Mouse (Mus musculus) liver, embryonic 12.5 days (tissue): ENCODE measurements around the gene Mau2. TPM values are rescaled to one million over a fixed set of nuclear protein-coding genes. Genes with fewer than 3 reads are reported as not detected.
"Not testable (repeated sequence)": the region's sequence is repeated elsewhere in the genome, so short reads cannot be mapped to it uniquely, and the experiment has no call there.

Experiments
- ATAC-seq: fragments of 200-750 bp; cut with Nextera tagmentation; 2 replicates; pipeline ENCODE4 v1.8.0; 2017; ENCODE audit warnings: moderate number of reproducible peaks, mild to moderate bottlenecking, moderate library complexity
- H3K27ac ChIP-seq: fragments of 300-500 bp; sonication (generic); 2 replicates; pipeline ENCODE4 v1.5.1; 2016; ENCODE audit warnings: mild to moderate bottlenecking
- H3K27me3 ChIP-seq: fragments of 300-500 bp; sonication (generic); replicated peaks from 2 replicates; pipeline ENCODE4 v1.6.1; 2016; ENCODE audit warnings: mild to moderate bottlenecking, moderate library complexity
- H3K36me3 ChIP-seq: fragments of 300-500 bp; sonication (generic); 2 replicates; pipeline ENCODE4 v1.6.1; 2016; ENCODE audit warnings: mild to moderate bottlenecking, moderate library complexity
- H3K4me1 ChIP-seq: fragments of 300-500 bp; sonication (generic); 2 replicates; pipeline ENCODE4 v1.6.1; 2016
- H3K4me2 ChIP-seq: fragments of 300-500 bp; sonication (generic); 2 replicates; pipeline ENCODE4 v1.6.1; 2016; ENCODE audit warnings: mild to moderate bottlenecking, moderate library complexity
- H3K4me3 ChIP-seq: fragments of 300-500 bp; sonication (generic); 2 replicates; pipeline ENCODE4 v1.5.1; 2016; ENCODE audit warnings: mild to moderate bottlenecking, moderate library complexity
- H3K9ac ChIP-seq: fragments of 300-500 bp; sonication (generic); 2 replicates; pipeline ENCODE4 v1.6.1; 2016; ENCODE audit warnings: mild to moderate bottlenecking, moderate library complexity
- H3K9me3 ChIP-seq: fragments of 300-500 bp; sonication (generic); replicated peaks from 2 replicates; pipeline ENCODE4 v1.6.1; 2016; ENCODE audit warnings: mild to moderate bottlenecking, moderate library complexity
- WGBS: fragments of 180-500 bp; shearing (Covaris S2); methylation state at CpG from one replicate; pipeline ENCODE4 v1.1.7; 2016; ENCODE audit not compliant: insufficient replicate concordance; 5-methylcytosine and 5-hydroxymethylcytosine counted together
- polyA plus RNA-seq: library from polyadenylated mRNA; unstranded; fragments of >200 nt; fragmentation: Nextera tagmentation; extraction: Ambion mirVana; gene quantifications from 2 replicates; pipeline ENCODE4 v1.2.1, GENCODE M21; 2016

Mau2 gene
- polyA plus RNA-seq, 1 experiment from 2014 or later = 35.4 TPM

- peak within 1 kb of the TSS; percentile 74 for H3K4me2 ChIP-seq
- ATAC-seq = peak; percentile 79
- peak within 1 kb of the TSS; percentile 40 for H3K4me3 ChIP-seq
- peaks cover 47% of the 10 kb centered on the region for H3K36me3 ChIP-seq
- peaks cover 19% of the 10 kb centered on the region for H3K4me1 ChIP-seq
- 0 out of 2 replicates have a peak, but pooled peaks cover 9% of the 10 kb centered on the region for H3K27me3 ChIP-seq
- H3K9ac ChIP-seq = peak within 1 kb of the TSS; percentile 51
- H3K9me3 ChIP-seq = no peaks in the 10 kb centered on the region
- 7% methylated on average over 25 of the region's 27 CpGs for WGBS
- no peak within 1 kb of the TSS for H3K27ac ChIP-seq
These were observed 30.0 kb upstream of the Mau2 start, which contains the start of gene Tm6sf2 for GRCm38 (mm10) chr8:70072441-70073069. TSS of gene Tm6sf2 (plus strand) at chr8:70072924.

GRCm38 (mm10) chr8:70071836-70072440, 29.4 kb upstream of the Mau2 start:
- Histone ChIP-seq H3K4me1 (peaks cover 19% of the 10 kb centered on the region), H3K9ac (no peak overlapping the region), H3K27ac (no peak overlapping the region), H3K27me3 (0 out of 2 replicates have a peak, but pooled peaks cover 9% of the 10 kb centered on the region), H3K36me3 (peaks cover 53% of the 10 kb centered on the region), H3K4me3 (no peak overlapping the region), H3K4me2 (peak overlapping the region; percentile 74; the same call in 1 of the 2 replicates), H3K9me3 (no peaks in the 10 kb centered on the region)
- WGBS = 76% methylated on average over 2 of the region's 2 CpGs
- ATAC-seq = 0 out of 2 replicates have a peak, but pooled peaks have one; percentile 25

GRCm38 (mm10) chr8:70057721-70058120, 15.2 kb upstream of the Mau2 start:
- Histone ChIP-seq H3K9ac (no peak overlapping the region), H3K4me1 (no peaks in the 10 kb centered on the region), H3K27ac (no peak overlapping the region), H3K9me3 (no peaks in the 10 kb centered on the region), H3K4me3 (no peak overlapping the region), H3K27me3 (no peaks in the 10 kb centered on the region), H3K4me2 (no peak overlapping the region), H3K36me3 (peaks cover 97% of the 10 kb centered on the region)
- ATAC-seq = no peak
- 84% methylated on average over 1 of the region's 1 CpGs for WGBS

GRCm38 (mm10) chr8:70050434-70050833, 7.9 kb upstream of the Mau2 start:
- not testable (repeated sequence) for H3K4me3 ChIP-seq, H3K9ac ChIP-seq, H3K9me3 ChIP-seq, H3K27me3 ChIP-seq, H3K27ac ChIP-seq, ATAC-seq, H3K4me2 ChIP-seq, H3K4me1 ChIP-seq
- H3K36me3 ChIP-seq = peaks cover 77% of the 10 kb centered on the region
- 81% methylated on average over 5 of the region's 5 CpGs for WGBS

GRCm38 (mm10) chr8:70049662-70050061, 7.1 kb upstream of the Mau2 start:
- no peak overlapping the region for H3K4me2 ChIP-seq
- H3K27me3 ChIP-seq = no peaks in the 10 kb centered on the region
- ATAC-seq = no peak
- H3K4me1 ChIP-seq = peaks cover 2% of the 10 kb centered on the region
- no peak overlapping the region for H3K27ac ChIP-seq
- H3K9me3 ChIP-seq = no peaks in the 10 kb centered on the region
- H3K4me3 ChIP-seq = no peak overlapping the region
- no peak overlapping the region for H3K9ac ChIP-seq
- peaks cover 69% of the 10 kb centered on the region for H3K36me3 ChIP-seq

GRCm38 (mm10) chr8:70043996-70044395, 1.5 kb upstream of the Mau2 start:
- peak overlapping the region; percentile 96 for H3K9ac ChIP-seq
- H3K4me1 ChIP-seq = peaks cover 46% of the 10 kb centered on the region
- peaks cover 22% of the 10 kb centered on the region for H3K36me3 ChIP-seq
- no peak overlapping the region for H3K27ac ChIP-seq
- H3K27me3 ChIP-seq = no peaks in the 10 kb centered on the region
- H3K4me2 ChIP-seq = peak overlapping the region; percentile 96
- peak overlapping the region; percentile 98 for H3K4me3 ChIP-seq
- H3K9me3 ChIP-seq = no peaks in the 10 kb centered on the region
- WGBS = 72% methylated on average over 5 of the region's 5 CpGs
- ATAC-seq = no peak

- peak; percentile 38 for ATAC-seq
- peak overlapping the region; percentile 96 for H3K4me2 ChIP-seq
- H3K4me1 ChIP-seq = peaks cover 66% of the 10 kb centered on the region
- no peaks in the 10 kb centered on the region for H3K27me3 ChIP-seq
- WGBS = under 1% methylated on average over 47 of the region's 47 CpGs
- no peaks in the 10 kb centered on the region for H3K9me3 ChIP-seq
- peak overlapping the region; percentile 96 for H3K9ac ChIP-seq
- peak overlapping the region; percentile 86 for H3K27ac ChIP-seq
- H3K4me3 ChIP-seq = peak overlapping the region; percentile 98
- peaks cover 16% of the 10 kb centered on the region; the same call in 1 of the 2 replicates for H3K36me3 ChIP-seq
These were observed 518 bp downstream of the Mau2 start for GRCm38 (mm10) chr8:70041885-70042546.

- Histone ChIP-seq H3K36me3 (peaks cover 44% of the 10 kb centered on the region), H3K4me3 (no peak overlapping the region), H3K9ac (peak overlapping the region; percentile 35; the same call in 1 of the 2 replicates), H3K4me2 (peak overlapping the region; percentile 51), H3K9me3 (no peaks in the 10 kb centered on the region), H3K27me3 (no peaks in the 10 kb centered on the region), H3K4me1 (peaks cover 61% of the 10 kb centered on the region), H3K27ac (peak overlapping the region; percentile 86)
- ATAC-seq = peak; percentile 74
- 77% methylated on average over 1 of the region's 1 CpGs for WGBS
These were observed 4.5 kb downstream of the Mau2 start for GRCm38 (mm10) chr8:70037994-70038393.

- H3K9ac ChIP-seq = no peak overlapping the region
- H3K27me3 ChIP-seq = no peaks in the 10 kb centered on the region
- H3K4me2 ChIP-seq = no peak overlapping the region
- no peak overlapping the region for H3K27ac ChIP-seq
- no peak overlapping the region for H3K4me3 ChIP-seq
- no peaks in the 10 kb centered on the region for H3K9me3 ChIP-seq
- no peak for ATAC-seq
- H3K4me1 ChIP-seq = no peaks in the 10 kb centered on the region
- WGBS = 96% methylated on average over 1 of the region's 1 CpGs
- H3K36me3 ChIP-seq = peaks cover 92% of the 10 kb centered on the region
These were observed 12.3 kb downstream of the Mau2 start for GRCm38 (mm10) chr8:70030255-70030654.

GRCm38 (mm10) chr8:70026151-70026550, 16.4 kb downstream of the Mau2 start:
- Histone ChIP-seq H3K36me3 (peaks cover 100% of the 10 kb centered on the region), H3K4me1 (no peaks in the 10 kb centered on the region), H3K9ac (no peak overlapping the region), H3K27me3 (no peaks in the 10 kb centered on the region), H3K4me3 (no peak overlapping the region), H3K4me2 (no peak overlapping the region), H3K9me3 (no peaks in the 10 kb centered on the region), H3K27ac (no peak overlapping the region)
- no peak for ATAC-seq
- WGBS = 89% methylated on average over 2 of the region's 2 CpGs

- H3K4me2 ChIP-seq = no peak overlapping the region
- H3K36me3 ChIP-seq = peaks cover 100% of the 10 kb centered on the region
- ATAC-seq = peak; percentile 44; the same call in 1 of the 2 replicates
- H3K9me3 ChIP-seq = no peaks in the 10 kb centered on the region
- H3K9ac ChIP-seq = no peak overlapping the region
- no peak overlapping the region for H3K4me3 ChIP-seq
- H3K4me1 ChIP-seq = no peaks in the 10 kb centered on the region
- no peak overlapping the region for H3K27ac ChIP-seq
- WGBS = 76% methylated on average over 8 of the region's 8 CpGs
- no peaks in the 10 kb centered on the region for H3K27me3 ChIP-seq
These were observed 18.9 kb downstream of the Mau2 start for GRCm38 (mm10) chr8:70023596-70023995.

- no peaks in the 10 kb centered on the region for H3K9me3 ChIP-seq
- no peak overlapping the region for H3K4me3 ChIP-seq
- H3K36me3 ChIP-seq = peaks cover 42% of the 10 kb centered on the region
- H3K27ac ChIP-seq = no peak overlapping the region
- WGBS = 68% methylated on average over 1 of the region's 1 CpGs
- H3K9ac ChIP-seq = no peak overlapping the region
- H3K27me3 ChIP-seq = no peaks in the 10 kb centered on the region
- ATAC-seq = 0 out of 2 replicates have a peak, but pooled peaks have one; percentile 24
- H3K4me1 ChIP-seq = no peaks in the 10 kb centered on the region
- no peak overlapping the region for H3K4me2 ChIP-seq
These were observed 27.5 kb downstream of the Mau2 start for GRCm38 (mm10) chr8:70015017-70015416.
